9 mouse cellular contexts compared by ENCODE assay signal in the genomic region with DNA sequence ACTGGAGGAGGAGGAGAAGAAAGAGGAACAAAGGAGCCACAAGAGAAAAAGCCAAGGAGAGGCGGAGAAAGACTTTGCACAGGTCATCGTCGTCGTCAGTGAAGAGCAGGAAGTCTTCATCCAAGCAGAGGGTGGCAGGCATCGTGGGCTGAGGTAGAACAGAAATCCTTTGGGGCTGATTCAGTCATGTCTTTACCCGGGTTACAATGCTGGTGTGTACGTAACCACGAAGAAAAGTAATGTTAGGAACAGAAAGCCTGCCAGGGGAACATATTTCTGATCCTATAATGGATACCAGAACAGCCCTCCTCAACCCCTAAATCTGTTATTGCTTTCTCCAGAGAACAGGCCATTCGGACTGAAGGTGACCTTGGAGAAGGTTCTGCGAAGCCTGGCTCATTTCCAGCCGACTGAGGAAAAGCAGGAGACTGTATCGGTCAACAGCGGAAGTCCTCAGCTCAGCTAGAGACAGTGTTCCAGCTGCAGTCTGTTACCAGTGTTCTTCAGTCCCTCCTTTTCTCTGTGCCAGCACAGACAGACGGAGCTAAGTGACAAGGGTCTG. TPM values are rescaled to one million over a fixed set of nuclear protein-coding genes. Genes with fewer than 3 reads are reported as not detected.
DNase-seq lines count a peak whose midpoint lies in the region; ATAC-seq and TF ChIP-seq lines count a peak whose summit lies in the region.
"Had no signal": no experiment of that assay in that cellular context is flagged by ENCODE, and none has a peak within 500 bp of the region (broad histone marks: within the 10 kb centered on the region; RNA-seq: fewer than 3 reads in every experiment).

No protein-coding gene starts in this region.

- TF ChIP-seq CTCF in kidney, adult 2 months (conservative IDR thresholded peaks at IDR 0.05; ENCODE audit: insufficient read depth, insufficient read length, low read depth, low read length), result no peak

- no peak overlapping the region for H3K4me2 ChIP-seq in hindbrain, embryonic 14.5 days (replicated peaks)
- H3K4me2 ChIP-seq in embryonic facial prominence, embryonic 14.5 days (ENCODE audit: low read depth, low read length), result peak overlapping the region; percentile 19; the same call in 1 of the 2 replicates
- H3K4me2 ChIP-seq in neural tube, embryonic 15.5 days, result no peak overlapping the region

- no peak for DNase-seq in hindbrain, embryonic 10.5 days (ENCODE audit: low spot score)
- DNase-seq in hindbrain, embryonic 14.5 days (ENCODE audit: low spot score), result no peak
- DNase-seq in embryonic facial prominence, embryonic 14.5 days (ENCODE audit: low spot score), result peak; percentile 65
- DNase-seq in kidney, adult 2 months, result peak; percentile 57
- peak; percentile 45 to 60 for DNase-seq in lung, postnatal 4 days
- DNase-seq in Muller cell, postnatal 12 days (ENCODE audit: inconsistent ontology term), result no peak
- no peak for DNase-seq in urinary bladder, postnatal 10 days (ENCODE audit: low spot score)

- H3K36me3 ChIP-seq in hindbrain, embryonic 10.5 days, result no peaks in the 10 kb centered on the region
- H3K36me3 ChIP-seq in hindbrain, embryonic 14.5 days (replicated peaks; ENCODE audit: control insufficient read depth, insufficient read depth), result no peaks in the 10 kb centered on the region
- H3K36me3 ChIP-seq in embryonic facial prominence, embryonic 14.5 days (ENCODE audit: control insufficient read depth, insufficient read depth, low read length), result no peaks in the 10 kb centered on the region
- no peaks in the 10 kb centered on the region for H3K36me3 ChIP-seq in kidney, adult 2 months (ENCODE audit: control insufficient read depth, insufficient read depth, low read length)
- H3K36me3 ChIP-seq in neural tube, embryonic 15.5 days, result no peaks in the 10 kb centered on the region

- peak overlapping the region; percentile 18; the same call in 1 of the 2 replicates for H3K27ac ChIP-seq in hindbrain, embryonic 10.5 days
- no peak overlapping the region for H3K27ac ChIP-seq in hindbrain, embryonic 14.5 days
- H3K27ac ChIP-seq in embryonic facial prominence, embryonic 14.5 days (replicated peaks; ENCODE audit: low read depth, low read length), result peak overlapping the region; percentile 49
- H3K27ac ChIP-seq in kidney, adult 2 months (ENCODE audit: insufficient read depth, low read depth, low read length), result no peak overlapping the region
- H3K27ac ChIP-seq in neural tube, embryonic 15.5 days (replicated peaks), result no peak overlapping the region

- H3K4me1 ChIP-seq in hindbrain, embryonic 10.5 days (replicated peaks), result peaks cover 13% of the 10 kb centered on the region
- H3K4me1 ChIP-seq in hindbrain, embryonic 14.5 days (replicated peaks; ENCODE audit: control insufficient read depth, insufficient read depth, low read length), result peaks cover 5% of the 10 kb centered on the region; the same call in 1 of the 2 replicates
- H3K4me1 ChIP-seq in embryonic facial prominence, embryonic 14.5 days (ENCODE audit: control insufficient read depth, insufficient read depth, low read length), result peaks cover 15% of the 10 kb centered on the region; the same call in 1 of the 2 replicates
- H3K4me1 ChIP-seq in kidney, adult 2 months (ENCODE audit: control insufficient read depth, insufficient read depth, low read length), result no peaks in the 10 kb centered on the region
- peaks cover 9% of the 10 kb centered on the region; the same call in 1 of the 2 replicates for H3K4me1 ChIP-seq in neural tube, embryonic 15.5 days
- H3K4me1 ChIP-seq: megakaryocyte, embryonic 14.5 days had no signal

- H3K9ac ChIP-seq in hindbrain, embryonic 14.5 days, result no peak overlapping the region
- no peak overlapping the region for H3K9ac ChIP-seq in embryonic facial prominence, embryonic 14.5 days (ENCODE audit: low read depth, low read length)
- no peak overlapping the region for H3K9ac ChIP-seq in neural tube, embryonic 15.5 days (replicated peaks)

- H3K27me3 ChIP-seq in hindbrain, embryonic 10.5 days (ENCODE audit: insufficient read depth, poor library complexity, severe bottlenecking), result no peaks in the 10 kb centered on the region
- no peaks in the 10 kb centered on the region for H3K27me3 ChIP-seq in hindbrain, embryonic 14.5 days (ENCODE audit: control insufficient read depth, insufficient read depth, low read length)
- no peaks in the 10 kb centered on the region for H3K27me3 ChIP-seq in embryonic facial prominence, embryonic 14.5 days (replicated peaks; ENCODE audit: control insufficient read depth, insufficient read depth, low read length)
- H3K27me3 ChIP-seq in kidney, adult 2 months (replicated peaks; ENCODE audit: control insufficient read depth, insufficient read depth, low read length), result no peaks in the 10 kb centered on the region
- no peaks in the 10 kb centered on the region for H3K27me3 ChIP-seq in neural tube, embryonic 15.5 days (replicated peaks)

- H3K4me3 ChIP-seq in hindbrain, embryonic 10.5 days, result no peak overlapping the region
- H3K4me3 ChIP-seq in hindbrain, embryonic 14.5 days (replicated peaks; ENCODE audit: low read length), result no peak overlapping the region
- H3K4me3 ChIP-seq in embryonic facial prominence, embryonic 14.5 days (ENCODE audit: low read depth, low read length), result no peak overlapping the region
- no peak overlapping the region for H3K4me3 ChIP-seq in kidney, adult 2 months (ENCODE audit: insufficient read depth, low read depth, low read length)
- no peak overlapping the region for H3K4me3 ChIP-seq in neural tube, embryonic 15.5 days (replicated peaks)
- H3K4me3 ChIP-seq: megakaryocyte, embryonic 14.5 days had no signal

- ATAC-seq in hindbrain, embryonic 14.5 days (ENCODE audit: low FRiP score), result no peak
- peak; percentile 44; the same call in 1 of the 2 replicates for ATAC-seq in embryonic facial prominence, embryonic 14.5 days (ENCODE audit: low read depth)
- no peak for ATAC-seq in neural tube, embryonic 15.5 days (ENCODE audit: low FRiP score)

- TF ChIP-seq POLR2A in kidney, adult 2 months (IDR thresholded peaks at IDR 0.05; ENCODE audit: low read depth, low read length), result no peak

- 81% methylated on average over 14 of the region's 14 CpGs for WGBS in hindbrain, embryonic 10.5 days
- WGBS in hindbrain, embryonic 14.5 days, result 63% methylated on average over 14 of the region's 14 CpGs
- 43% methylated on average over 14 of the region's 14 CpGs for WGBS in embryonic facial prominence, embryonic 14.5 days
- WGBS in kidney, adult 2 months, result 44% methylated on average over 14 of the region's 14 CpGs
- 61% methylated on average over 14 of the region's 14 CpGs for WGBS in neural tube, embryonic 15.5 days

- H3K9me3 ChIP-seq in hindbrain, embryonic 10.5 days, result no peaks in the 10 kb centered on the region
- no peaks in the 10 kb centered on the region for H3K9me3 ChIP-seq in hindbrain, embryonic 14.5 days (ENCODE audit: control insufficient read depth, low read length)
- H3K9me3 ChIP-seq in embryonic facial prominence, embryonic 14.5 days (ENCODE audit: control insufficient read depth, low read length), result no peaks in the 10 kb centered on the region
- no peaks in the 10 kb centered on the region for H3K9me3 ChIP-seq in neural tube, embryonic 15.5 days (replicated peaks)
- H3K9me3 ChIP-seq: megakaryocyte, embryonic 14.5 days had no signal

RNA-seq across cellular contexts. Expression of gene Trub1, which starts 57.1 kb away (rescaled TPM):
- polyA plus RNA-seq in hindbrain, embryonic 10.5 days (2016; fragmentation: Nextera tagmentation; extraction: Ambion mirVana), result 19.3 and 21.2 TPM in 2 replicates
- 13.6 and 14.1 TPM in 2 replicates for polyA plus RNA-seq in hindbrain, embryonic 14.5 days (2014; fragmentation: Nextera tagmentation; extraction: Ambion mirVana)
- polyA plus RNA-seq in embryonic facial prominence, embryonic 14.5 days (2014; fragmentation: Nextera tagmentation; extraction: Ambion mirVana), result 19.8 and 22.6 TPM in 2 replicates
- 5.7 and 6.7 TPM in 2 replicates for polyA plus RNA-seq in kidney, adult 2 months (2012; rRNA removed)
- 14.9 and 17.8 TPM in 2 replicates for polyA plus RNA-seq in neural tube, embryonic 15.5 days (2015; fragmentation: Nextera tagmentation; extraction: Ambion mirVana)

Comparison
In these comparisons a context has a peak if more than half of its experiments do, and no peak if none do; other contexts are left out.
1. H3K27ac ChIP-seq: peak in hindbrain, embryonic 10.5 days (single experiment) and embryonic facial prominence, embryonic 14.5 days (single experiment); none in hindbrain, embryonic 14.5 days (single experiment), kidney, adult 2 months (single experiment) and neural tube, embryonic 15.5 days (single experiment).
2. DNase-seq: peak in embryonic facial prominence, embryonic 14.5 days (single experiment), kidney, adult 2 months (single experiment) and lung, postnatal 4 days (2 of 2); none in hindbrain, embryonic 10.5 days (single experiment), hindbrain, embryonic 14.5 days (single experiment), Muller cell, postnatal 12 days (single experiment) and urinary bladder, postnatal 10 days (single experiment).